Mouse (Mus musculus): ENCODE measurements around the gene Sdccag8.

The Sdccag8 gene

GRCm38 (mm10) chr1:176981511-176981910 lies 167.1 kb downstream of the Sdccag8 start:
- no peak for DNase-seq (ENCODE audit: low read depth, low spot score)

- no peak for DNase-seq (ENCODE audit: low read depth, low spot score)
Observed at GRCm38 (mm10) chr1:176982671-176983070, 168.2 kb downstream of the Sdccag8 start.

GRCm38 (mm10) chr1:176985691-176986090 lies 171.2 kb downstream of the Sdccag8 start:
- no peak for DNase-seq (ENCODE audit: low read depth, low spot score)

GRCm38 (mm10) chr1:176986275-176986674 lies 171.8 kb downstream of the Sdccag8 start:
- peak; percentile 92 for DNase-seq (ENCODE audit: low read depth, low spot score)

- DNase-seq (ENCODE audit: low read depth, low spot score): no peak
Observed at GRCm38 (mm10) chr1:176986990-176987740, 172.7 kb downstream of the Sdccag8 start.

GRCm38 (mm10) chr1:176991473-176991872 lies 177.0 kb downstream of the Sdccag8 start:
- no peak for DNase-seq (ENCODE audit: low read depth, low spot score)

- no peak for DNase-seq (ENCODE audit: low read depth, low spot score)
Observed at GRCm38 (mm10) chr1:176992517-176992916, 178.1 kb downstream of the Sdccag8 start.

- no peak for DNase-seq (ENCODE audit: low read depth, low spot score)
Observed at GRCm38 (mm10) chr1:176993141-176994010, 178.9 kb downstream of the Sdccag8 start.

GRCm38 (mm10) chr1:176994087-176994486 lies 179.6 kb downstream of the Sdccag8 start:
- no peak for DNase-seq (ENCODE audit: low read depth, low spot score)

GRCm38 (mm10) chr1:176994707-176995418 lies 180.4 kb downstream of the Sdccag8 start:
- no peak for DNase-seq (ENCODE audit: low read depth, low spot score)

- no peak for DNase-seq (ENCODE audit: low read depth, low spot score)
Observed at GRCm38 (mm10) chr1:176995419-176995775, 180.9 kb downstream of the Sdccag8 start.

- no peak for DNase-seq (ENCODE audit: low read depth, low spot score)
Observed at GRCm38 (mm10) chr1:176996166-176996565, 181.7 kb downstream of the Sdccag8 start.

GRCm38 (mm10) chr1:176996630-176997201 lies 182.3 kb downstream of the Sdccag8 start:
- peak; percentile 84 for DNase-seq (ENCODE audit: low read depth, low spot score)

GRCm38 (mm10) chr1:176997254-176997653 lies 182.8 kb downstream of the Sdccag8 start:
- DNase-seq (ENCODE audit: low read depth, low spot score): no peak

- no peak for DNase-seq (ENCODE audit: low read depth, low spot score)
Observed at GRCm38 (mm10) chr1:176997711-176998689, 183.5 kb downstream of the Sdccag8 start.

GRCm38 (mm10) chr1:176999011-176999410 lies 184.6 kb downstream of the Sdccag8 start:
- DNase-seq (ENCODE audit: low read depth, low spot score): peak; percentile 87

- no peak for DNase-seq (ENCODE audit: low read depth, low spot score)
Observed at GRCm38 (mm10) chr1:177002951-177003350, 188.5 kb downstream of the Sdccag8 start.

- no peak for DNase-seq (ENCODE audit: low read depth, low spot score)
Observed at GRCm38 (mm10) chr1:177004041-177004741, 189.7 kb downstream of the Sdccag8 start.

- DNase-seq (ENCODE audit: low read depth, low spot score): no peak
Observed at GRCm38 (mm10) chr1:177007405-177007804, 192.9 kb downstream of the Sdccag8 start.

GRCm38 (mm10) chr1:177008777-177009176 lies 194.3 kb downstream of the Sdccag8 start:
- no peak for DNase-seq (ENCODE audit: low read depth, low spot score)

Data from A20 (cell line).